Mouse (Mus musculus) lung, postnatal 0 days (tissue): ENCODE data around the gene Kcnb1.

Experiments
- CTCF ChIP-seq: IDR thresholded peaks from 2 replicates; pipeline ENCODE4 v1.5.1; 2016; ENCODE audit warnings: antibody characterized with exemption, mild to moderate bottlenecking
- EP300 ChIP-seq: IDR thresholded peaks from 2 replicates; pipeline ENCODE4 v1.6.1; 2016; ENCODE audit warnings: antibody characterized with exemption, mild to moderate bottlenecking, control low read depth

DNA sequence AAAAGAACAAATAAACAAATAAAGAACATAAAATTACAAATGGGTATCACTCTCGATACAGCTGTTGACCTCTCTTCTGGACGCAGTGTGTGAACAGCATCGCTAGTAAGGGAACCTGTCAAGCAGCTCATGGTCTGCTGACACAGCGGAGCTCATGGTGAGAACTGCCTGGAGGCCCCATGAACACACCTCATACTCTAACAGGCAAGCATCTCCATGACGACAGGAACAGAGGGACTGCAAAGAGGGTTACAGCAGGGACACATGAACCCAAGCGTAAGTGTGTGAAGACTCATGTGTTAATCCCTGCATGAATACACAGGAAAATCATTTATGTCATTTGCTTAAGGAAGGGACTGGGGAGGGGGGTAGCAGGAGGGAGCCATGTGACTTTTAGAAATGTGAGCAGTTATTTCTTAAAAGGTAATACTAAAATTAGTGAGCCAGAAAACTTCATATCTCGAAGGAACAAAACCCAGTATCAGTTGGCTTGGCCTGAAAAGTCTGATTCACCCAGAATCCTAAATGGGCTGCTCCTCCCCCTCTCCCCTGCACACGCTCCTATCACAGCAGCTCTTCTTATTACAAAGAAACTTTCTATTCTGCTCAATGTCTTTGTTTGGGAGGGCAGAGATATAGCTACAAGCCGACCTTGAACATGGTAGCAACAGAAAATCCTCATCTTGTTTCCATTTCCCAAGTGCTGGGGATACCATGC lies 136.7 kb downstream of the Kcnb1 start:
- TF ChIP-seq EP300 (no peak), CTCF (no peak)
